Mouse (Mus musculus) urinary bladder, adult 18-20 months (tissue): ENCODE data around the gene Aqp1.
A peak's percentile ranks its signal among the peaks of the same experiment; 100 is the strongest.

ENCODE experiments used
- DNase-seq, 2 experiments: peaks; one replicate each; pipeline ENCODE4 v3.0.0; 2022; ENCODE audit warnings: low spot score in 2 of 2, mixed read lengths in 2 of 2

Aqp1 gene

GRCm38 (mm10) chr6:55335989-55336514, at the start of gene Aqp1:
TSS of gene Aqp1 (plus strand) at chr6:55336432.
- DNase-seq: peak in 1 of 2 experiments; percentile 24

DNA sequence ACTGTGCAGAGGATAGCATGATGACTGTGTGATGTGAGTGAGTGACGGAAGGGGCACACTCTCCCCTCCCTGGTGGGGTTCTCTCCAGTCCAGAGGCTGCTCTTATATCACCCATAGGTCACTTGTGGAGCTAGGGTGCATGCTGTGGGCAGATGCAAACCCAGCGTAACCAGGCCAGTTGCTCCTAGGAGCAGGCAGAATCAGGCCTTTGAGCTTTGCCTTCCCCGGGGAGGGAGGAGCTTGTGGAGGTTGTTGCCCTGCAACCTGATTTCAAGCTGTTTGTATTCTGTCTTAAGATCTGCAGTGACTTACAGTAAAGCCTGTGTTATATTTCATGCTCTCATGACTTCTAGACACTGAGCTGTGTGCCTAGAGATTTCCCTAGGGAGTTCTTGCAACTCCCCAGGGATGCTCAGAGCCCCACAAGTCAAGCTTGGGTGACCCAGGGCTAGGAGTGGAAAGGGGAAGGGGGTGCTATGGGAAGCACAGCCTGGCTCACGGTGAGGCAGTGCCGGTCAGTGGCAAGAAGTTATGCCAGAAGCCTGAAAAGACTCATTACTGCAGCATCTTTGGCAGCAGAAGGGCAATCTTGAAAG, 48.1 kb upstream of the Aqp1 start:
- no peak for DNase-seq

DNA sequence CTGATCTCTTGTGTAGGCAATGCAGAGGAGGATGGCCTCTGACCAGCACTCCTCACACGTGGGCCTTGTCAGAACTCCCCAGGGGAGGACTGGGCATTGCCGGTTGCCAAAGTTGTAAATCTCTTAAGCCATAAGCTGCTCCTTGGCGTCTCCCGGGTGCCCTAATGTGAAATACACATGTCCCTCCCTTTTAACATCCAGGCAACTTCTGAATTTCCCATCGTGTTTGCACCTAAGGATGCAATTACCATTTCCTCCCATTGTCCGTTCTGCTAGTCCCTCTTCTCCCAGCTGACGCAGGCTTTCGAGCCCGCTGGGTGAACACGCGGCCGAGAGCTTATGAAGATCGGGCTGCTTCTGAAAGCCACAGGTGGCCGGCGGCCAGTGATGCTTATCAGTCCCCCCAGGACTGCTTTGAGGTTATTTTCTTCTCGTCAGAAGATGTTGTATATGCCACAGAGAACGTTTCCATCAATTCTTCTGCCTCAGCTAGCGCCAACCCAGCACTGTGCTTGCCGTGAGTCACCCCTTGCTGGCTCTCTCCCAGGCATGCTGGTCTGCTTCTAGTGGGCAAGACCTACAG, 41.6 kb upstream of the Aqp1 start:
- peak in 1 of 2 experiments; percentile 29 for DNase-seq

DNA sequence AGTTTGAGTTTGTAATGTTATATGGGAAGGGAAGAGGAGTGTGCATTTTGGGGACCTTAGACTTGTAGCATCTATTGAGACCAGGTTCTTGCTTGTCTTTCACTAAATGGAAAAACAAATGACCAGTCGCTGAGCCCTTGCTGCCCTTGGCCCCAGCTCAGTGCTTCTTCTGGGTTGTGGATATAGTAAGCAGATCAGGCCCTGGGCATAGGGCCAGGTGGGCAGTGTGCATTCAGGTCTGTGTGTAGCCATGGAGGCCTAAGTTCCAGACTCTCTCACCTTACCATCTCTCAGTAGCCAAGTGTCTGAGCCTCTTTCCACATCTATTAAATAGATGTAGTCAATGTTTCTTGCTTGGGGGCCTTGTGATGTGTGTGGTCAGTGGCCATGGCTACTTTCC, 40.9 kb upstream of the Aqp1 start:
- no peak for DNase-seq

DNA sequence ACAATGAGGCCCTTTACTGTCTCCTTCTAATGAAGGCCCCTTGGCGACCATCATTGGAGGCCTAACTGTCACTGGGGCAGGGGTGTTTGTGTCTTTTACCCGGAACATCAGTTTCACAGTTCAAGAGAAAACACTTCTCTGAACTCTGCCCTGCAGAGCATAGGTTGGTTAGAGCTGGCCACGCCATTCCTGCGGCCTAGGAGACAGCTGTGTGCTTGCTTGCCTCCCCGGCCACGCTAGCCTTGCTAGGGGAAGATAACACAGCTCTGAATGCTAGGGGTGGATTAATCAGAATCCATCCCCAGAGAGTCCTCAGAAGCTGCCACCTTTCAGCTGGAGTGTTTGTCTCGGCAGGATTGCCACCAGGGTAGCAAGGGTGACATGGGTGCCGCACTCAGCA, 36.8 kb upstream of the Aqp1 start:
- no peak for DNase-seq

DNA sequence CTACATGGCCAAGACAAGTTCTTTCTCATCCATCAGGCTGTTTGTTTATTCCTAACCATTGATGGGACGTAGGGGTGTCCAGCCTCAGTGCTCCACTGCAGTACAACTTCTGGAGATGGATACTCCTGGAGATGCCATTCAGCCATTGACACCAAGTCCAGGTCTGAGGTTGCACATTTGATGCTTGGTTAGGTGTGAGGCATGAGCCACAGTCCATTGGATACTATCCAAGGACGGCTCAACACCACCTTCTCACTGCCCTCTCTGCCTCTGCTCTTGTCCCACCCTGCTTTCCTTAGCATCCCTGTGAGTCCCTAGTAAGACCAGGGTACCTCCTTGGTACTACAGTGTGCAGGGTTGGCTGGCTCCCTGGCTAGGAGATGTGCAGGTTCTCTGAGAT, 36.3 kb upstream of the Aqp1 start:
- no peak for DNase-seq

DNA sequence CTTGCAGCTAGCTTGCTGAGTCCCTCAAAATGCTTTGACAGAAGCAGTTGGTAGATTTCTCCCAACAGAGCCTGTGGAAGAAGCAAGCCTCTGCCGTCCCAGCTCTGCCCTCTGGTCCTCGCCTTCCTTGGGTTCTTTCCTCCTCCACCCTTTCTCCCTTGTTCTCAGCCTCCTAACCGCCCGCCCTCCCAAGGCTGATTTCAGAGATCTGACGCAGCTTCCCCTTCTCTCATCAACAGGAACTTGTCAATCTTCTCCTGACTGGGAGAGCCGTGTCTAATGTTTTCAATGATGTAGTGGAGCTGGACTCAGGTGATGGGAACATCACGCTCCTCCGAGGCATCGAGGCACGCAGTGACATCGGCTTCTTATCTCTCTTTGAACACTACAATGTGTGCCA, 35.5 kb upstream of the Aqp1 start:
- DNase-seq: no peak

GRCm38 (mm10) chr6:55310179-55310578, 26.1 kb upstream of the Aqp1 start:
- DNase-seq: no peak

DNA sequence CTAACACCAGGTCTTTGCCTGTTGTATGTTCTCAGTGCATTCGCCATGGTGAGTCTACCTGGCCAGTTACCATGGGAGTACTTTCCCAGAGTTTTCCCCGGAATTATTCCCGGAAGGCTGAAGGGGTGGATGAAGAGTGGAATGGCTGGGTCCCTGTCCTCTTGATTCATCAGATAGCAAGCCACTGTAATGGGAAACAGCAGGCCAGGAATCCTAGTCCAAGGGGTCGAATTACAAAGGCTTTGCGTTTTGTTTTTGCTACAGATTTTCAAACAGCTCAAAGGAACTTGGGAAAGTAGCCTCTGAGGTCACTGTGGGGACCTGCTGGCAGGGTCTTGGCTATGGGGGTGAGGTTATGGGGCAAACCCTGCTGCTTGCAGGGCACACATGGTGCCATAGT, 24.3 kb upstream of the Aqp1 start:
- no peak for DNase-seq

GRCm38 (mm10) chr6:55313893-55314292, 22.3 kb upstream of the Aqp1 start:
- DNase-seq: no peak

GRCm38 (mm10) chr6:55314628-55315027, 21.6 kb upstream of the Aqp1 start:
- no peak for DNase-seq

DNA sequence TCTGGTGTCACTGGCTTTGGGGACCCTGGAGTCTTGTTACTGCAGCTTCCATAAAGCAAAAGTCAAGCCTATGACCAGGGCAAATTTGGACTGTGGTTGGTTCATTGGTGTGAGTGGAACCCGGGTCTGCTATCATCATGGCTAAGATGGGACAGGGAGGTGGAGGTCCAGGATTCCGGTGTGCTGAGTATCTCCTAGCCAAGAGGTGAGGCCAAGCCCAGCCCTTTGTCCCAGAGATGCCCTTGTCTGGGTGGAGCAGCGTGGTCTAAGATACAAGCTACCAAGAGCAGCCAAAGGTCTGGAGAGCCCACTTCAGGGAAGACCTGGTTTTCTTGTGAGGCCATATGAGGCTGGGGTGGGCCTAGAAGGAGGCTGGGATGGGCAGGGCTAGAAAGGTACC, 17.6 kb upstream of the Aqp1 start:
- DNase-seq: no peak

DNA sequence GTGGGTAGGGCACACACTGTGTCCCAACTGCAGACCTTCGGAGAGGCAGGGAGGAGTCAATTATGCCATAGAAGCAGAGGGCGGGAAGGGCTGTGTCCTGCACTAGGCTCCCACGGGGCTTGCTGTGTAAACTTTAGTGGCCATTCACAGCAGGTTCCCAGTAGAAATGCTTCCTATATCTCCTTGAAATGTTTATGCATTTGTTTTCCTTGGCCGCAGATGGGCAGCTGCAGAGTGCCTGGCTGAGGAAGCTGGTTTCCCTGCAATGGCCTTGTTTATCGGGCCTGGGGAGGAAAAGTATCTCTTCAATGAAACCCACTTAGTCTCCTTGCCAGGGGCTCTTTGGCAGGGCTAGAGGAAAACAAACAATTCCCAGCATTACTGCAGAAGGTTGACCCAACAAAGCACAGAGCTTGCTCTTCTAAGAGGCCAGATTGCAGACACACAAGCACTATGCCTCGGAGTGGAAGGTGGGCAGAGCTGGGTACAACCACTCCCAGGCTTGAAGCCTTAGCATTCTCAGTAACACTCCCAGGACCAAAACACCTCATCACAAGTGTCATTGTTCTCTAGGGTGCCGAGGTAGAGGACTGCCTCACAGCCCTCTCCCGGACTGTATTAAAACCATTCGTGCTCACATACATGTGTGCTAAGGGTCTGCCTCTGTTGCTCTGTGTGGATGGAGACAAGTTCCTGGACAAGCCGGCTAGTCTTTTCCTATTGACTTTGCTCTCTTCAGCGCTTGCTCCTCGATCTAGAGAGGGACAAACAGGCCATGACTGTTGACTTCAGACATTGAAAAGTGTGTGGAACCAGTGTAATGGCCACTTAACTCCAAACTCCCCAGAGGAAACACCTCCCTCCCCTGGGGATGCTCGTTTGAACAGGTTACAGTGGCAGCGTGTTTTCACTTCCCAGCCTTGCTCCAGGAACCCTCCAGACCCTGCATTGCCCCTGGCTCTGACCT, 16.4 kb upstream of the Aqp1 start:
- no peak for DNase-seq

GRCm38 (mm10) chr6:55320894-55321293, 15.3 kb upstream of the Aqp1 start:
- DNase-seq: peak in 1 of 2 experiments; percentile 24

- no peak for DNase-seq
Measured at GRCm38 (mm10) chr6:55321518-55321917, 14.7 kb upstream of the Aqp1 start.

- DNase-seq: no peak
Measured at GRCm38 (mm10) chr6:55322980-55323379, 13.3 kb upstream of the Aqp1 start.

- no peak for DNase-seq
Measured at GRCm38 (mm10) chr6:55323908-55324634, 12.2 kb upstream of the Aqp1 start.

DNA sequence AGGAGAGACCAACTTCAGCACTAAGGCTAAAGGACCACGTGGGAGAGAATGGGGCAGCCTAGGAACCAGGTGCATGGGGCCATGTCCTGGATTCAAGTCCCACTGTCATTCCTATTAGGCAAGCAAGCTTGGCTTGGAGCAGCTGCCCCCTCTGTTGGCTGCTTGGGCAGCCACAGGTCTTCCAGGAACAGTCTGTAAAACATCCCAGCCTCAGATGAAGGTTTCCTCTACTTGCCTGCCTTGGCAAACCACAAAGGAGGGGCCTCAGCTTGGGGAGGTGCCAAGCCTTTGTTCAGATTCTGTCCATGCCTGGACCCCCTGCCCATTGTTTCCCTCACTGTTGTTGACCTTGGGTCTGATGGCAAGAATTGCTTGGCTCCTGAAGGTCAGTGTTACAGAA, 11.4 kb upstream of the Aqp1 start:
- DNase-seq: no peak

DNA sequence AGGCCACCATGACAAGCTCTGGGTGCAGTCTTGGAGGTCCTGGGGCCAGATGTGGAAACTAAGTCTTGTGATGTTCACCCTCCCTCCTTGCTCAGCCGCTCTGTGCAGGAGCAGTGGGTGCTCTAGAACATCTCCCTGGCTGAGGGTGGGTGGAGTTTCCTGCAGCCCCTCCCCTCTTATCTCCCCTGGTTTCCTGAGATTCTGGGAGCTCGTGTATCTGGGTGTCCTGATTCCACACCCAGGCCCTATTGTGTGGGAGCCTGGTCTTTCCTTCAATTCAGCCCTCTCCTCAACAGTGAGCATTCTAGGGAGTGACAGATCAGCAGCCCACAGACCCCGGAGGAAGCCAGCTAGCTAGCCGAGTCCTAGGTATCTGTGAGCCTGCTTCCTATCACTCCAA, 9.9 kb upstream of the Aqp1 start:
- no peak for DNase-seq

GRCm38 (mm10) chr6:55327326-55327725, 8.9 kb upstream of the Aqp1 start:
- DNase-seq: no peak

DNA sequence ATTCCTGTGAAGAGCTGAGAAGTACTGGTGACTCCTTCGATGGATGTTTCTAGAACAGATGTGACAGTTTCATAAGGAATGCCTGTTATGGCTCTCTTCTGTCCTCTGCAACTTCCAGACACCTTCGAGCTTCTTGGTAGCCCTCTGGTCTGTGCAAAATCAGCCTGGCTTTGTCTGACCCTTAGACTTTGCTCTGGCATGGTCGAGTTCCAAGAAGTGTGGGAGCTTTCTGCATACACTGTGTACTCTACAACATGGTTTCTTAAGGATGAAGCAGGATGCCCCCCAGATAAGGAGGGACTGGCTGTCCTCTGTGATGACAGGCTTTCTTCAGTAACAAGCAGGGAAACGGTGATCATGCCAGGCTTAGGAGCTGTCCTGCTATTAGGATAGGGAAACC, 8.1 kb upstream of the Aqp1 start:
- DNase-seq: no peak

DNA sequence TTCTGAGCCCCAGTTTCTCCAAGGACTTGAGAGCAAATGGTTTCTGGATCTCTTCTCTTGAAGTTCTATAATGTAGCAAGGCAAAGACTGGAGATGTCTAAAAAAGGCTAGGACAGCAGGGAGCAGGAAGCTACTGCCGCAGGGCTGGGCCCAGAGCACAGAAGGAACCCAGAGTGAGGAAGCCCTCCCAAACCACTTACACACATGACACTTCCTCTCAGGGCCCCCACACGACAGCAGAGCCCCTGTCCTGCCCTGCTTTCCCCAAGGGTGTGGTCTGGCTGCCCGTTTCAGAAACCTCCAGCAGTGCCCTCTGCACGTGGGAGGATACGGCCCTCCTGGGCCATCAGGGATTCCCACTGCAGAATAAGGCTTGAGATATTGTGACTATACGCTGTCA, 4.9 kb upstream of the Aqp1 start:
- no peak for DNase-seq
